11 mouse cellular contexts compared by ENCODE assay signal in the genomic region with DNA sequence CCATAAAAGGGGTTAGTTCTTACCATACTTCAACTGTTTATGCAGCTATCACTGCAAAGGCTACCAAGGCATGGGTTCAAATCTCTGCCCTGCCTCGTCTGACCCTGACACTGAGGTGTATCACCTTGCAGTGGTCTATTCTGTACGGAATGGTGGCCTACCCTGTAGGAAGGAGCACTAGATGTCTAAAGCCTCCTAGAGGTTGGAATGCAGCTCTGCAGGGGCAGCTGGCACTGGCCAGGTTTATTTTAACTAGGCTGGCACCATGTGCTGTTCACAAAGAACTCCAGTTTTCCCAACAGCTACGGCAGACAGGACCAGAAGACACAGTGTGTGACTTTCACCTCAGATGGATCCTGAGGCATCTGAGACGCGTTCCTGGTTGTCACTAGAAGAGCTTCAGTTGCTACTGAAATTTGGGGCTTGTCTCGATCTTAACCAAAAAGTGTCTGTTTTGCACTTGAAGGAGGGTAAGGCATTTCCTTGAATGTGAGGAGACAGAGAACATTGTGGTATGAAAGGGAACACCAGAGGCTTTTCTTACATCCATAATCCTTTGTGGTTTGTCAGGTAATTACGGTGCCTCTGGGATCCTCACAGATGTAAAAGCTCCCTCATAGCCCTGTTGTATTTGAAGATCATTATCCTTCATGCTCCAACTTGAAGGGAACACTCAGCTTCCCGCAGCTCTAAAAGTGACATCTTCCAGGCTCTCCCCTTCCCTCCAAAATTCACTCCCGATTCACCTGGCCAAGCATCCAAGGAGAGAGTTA.
DNase-seq lines count a peak whose midpoint lies in the region; ATAC-seq and TF ChIP-seq lines count a peak whose summit lies in the region.
"Had no signal": no experiment of that assay in that cellular context is flagged by ENCODE, and none has a peak within 500 bp of the region (broad histone marks: within the 10 kb centered on the region; RNA-seq: fewer than 3 reads in every experiment).

No protein-coding gene starts in this region.

- DNase-seq in cerebellum, adult 2 months: peak in 1 of 2 experiments; percentile 33
- DNase-seq in retina, postnatal 1 day: peak; percentile 27
- no peak for DNase-seq in retina, embryonic 14.5 days (ENCODE audit: low spot score)
- no peak for DNase-seq in adrenal gland, postnatal 4 days (ENCODE audit: low spot score in 2 of 2)
- DNase-seq in urinary bladder, adult 18-20 months (ENCODE audit: low spot score in 2 of 2): no peak
- DNase-seq: thymus, postnatal 4 days had no signal

- peak; percentile 21; the same call in 1 of the 2 replicates for TF ChIP-seq CTCF in cerebellum, adult 2 months (IDR thresholded peaks at IDR 0.05; ENCODE audit: borderline replicate concordance, insufficient read depth, low read depth, low read length)
- peak; percentile 56 for TF ChIP-seq CTCF in intestine, postnatal 0 days (IDR thresholded peaks at IDR 0.05; ENCODE audit: low read depth)

- no peak overlapping the region for H3K27ac ChIP-seq in cerebellum, adult 2 months (ENCODE audit: insufficient read depth, low read length)
- H3K27ac ChIP-seq in intestine, postnatal 0 days (ENCODE audit: low read depth, low read length): no peak overlapping the region
- no peak overlapping the region for H3K27ac ChIP-seq in intestine, embryonic 15.5 days

- H3K4me1 ChIP-seq in cerebellum, adult 2 months (ENCODE audit: control insufficient read depth, insufficient read depth, low read length): 0 out of 2 replicates have a peak, but pooled peaks cover 4% of the 10 kb centered on the region
- H3K4me1 ChIP-seq in intestine, postnatal 0 days (replicated peaks; ENCODE audit: control insufficient read depth, insufficient read depth, low read length): no peaks in the 10 kb centered on the region
- H3K4me1 ChIP-seq in intestine, embryonic 15.5 days (replicated peaks): no peaks in the 10 kb centered on the region

- no peak overlapping the region for H3K4me2 ChIP-seq in intestine, postnatal 0 days (replicated peaks; ENCODE audit: low read depth)
- H3K4me2 ChIP-seq in intestine, embryonic 15.5 days (replicated peaks): no peak overlapping the region

- H3K36me3 ChIP-seq in intestine, postnatal 0 days (ENCODE audit: control insufficient read depth, insufficient read depth): no peaks in the 10 kb centered on the region
- H3K36me3 ChIP-seq in intestine, embryonic 15.5 days: no peaks in the 10 kb centered on the region

- TF ChIP-seq POLR2A in cerebellum, adult 2 months (IDR thresholded peaks at IDR 0.05; ENCODE audit: borderline replicate concordance, insufficient read depth, low read length): no peak

- ATAC-seq in cerebellum, adult (ENCODE audit: insufficient number of reproducible peaks, low FRiP score, low TSS enrichment): no peak
- no peak for ATAC-seq in intestine, postnatal 0 days
- ATAC-seq in intestine, embryonic 15.5 days: no peak

- H3K4me3 ChIP-seq in cerebellum, adult 2 months (replicated peaks; ENCODE audit: insufficient read depth, low read depth, low read length): no peak overlapping the region
- no peak overlapping the region for H3K4me3 ChIP-seq in intestine, postnatal 0 days (ENCODE audit: low read depth, low read length)
- H3K4me3 ChIP-seq in intestine, embryonic 15.5 days (replicated peaks): no peak overlapping the region
- H3K4me3 ChIP-seq: erythroblast, embryonic 14.5 days; megakaryocyte, embryonic 14.5 days had no signal

- H3K9ac ChIP-seq in intestine, postnatal 0 days (ENCODE audit: low read depth, low read length): no peak overlapping the region
- H3K9ac ChIP-seq in intestine, embryonic 15.5 days: no peak overlapping the region

- H3K27me3 ChIP-seq in cerebellum, adult 2 months (ENCODE audit: control insufficient read depth, insufficient read depth, low read length): no peaks in the 10 kb centered on the region
- no peaks in the 10 kb centered on the region for H3K27me3 ChIP-seq in intestine, postnatal 0 days (replicated peaks; ENCODE audit: control insufficient read depth, insufficient read depth, low read length)
- H3K27me3 ChIP-seq in intestine, embryonic 15.5 days (replicated peaks): no peaks in the 10 kb centered on the region
- H3K27me3 ChIP-seq: megakaryocyte, embryonic 14.5 days had no signal

- H3K9me3 ChIP-seq in intestine, postnatal 0 days (ENCODE audit: control insufficient read depth): no peaks in the 10 kb centered on the region
- H3K9me3 ChIP-seq in intestine, embryonic 15.5 days: no peaks in the 10 kb centered on the region
- H3K9me3 ChIP-seq: megakaryocyte, embryonic 14.5 days had no signal

- 87% methylated on average over 9 of the region's 9 CpGs for WGBS in cerebellum, adult 2 months
- 87% methylated on average over 9 of the region's 9 CpGs for WGBS in intestine, postnatal 0 days
- WGBS in intestine, embryonic 15.5 days: 83% methylated on average over 9 of the region's 9 CpGs
